Mouse (Mus musculus) megakaryocyte progenitor cell, adult 5-6 weeks (primary cell): ENCODE data around the gene Clstn2. TPM values are rescaled to one million over a fixed set of nuclear protein-coding genes. Genes with fewer than 3 reads are reported as not detected.

ENCODE experiments used
- ATAC-seq: replicated peaks from 2 replicates; pipeline ENCODE4 v1.8.0; 2016; ENCODE audit warnings: mild to moderate bottlenecking, moderate TSS enrichment, inconsistent platforms; ENCODE audit not compliant: poor library complexity
- total RNA-seq, 2 experiments: library from RNA; stranded (forward) in 1 of 2; stranded (reverse) in 1 of 2; fragments of 157-497, 149-512 nt in 1 of 2; fragments of 200-1000 nt in 1 of 2; gene quantifications; 2 replicates each; pipeline versions ENCODE4 v1.2.3 to v1.2.4; 2015 to 2017

The Clstn2 gene
- total RNA-seq (2015), result not detected in 2 replicates
- total RNA-seq (2017), result not detected in 2 replicates

DNA sequence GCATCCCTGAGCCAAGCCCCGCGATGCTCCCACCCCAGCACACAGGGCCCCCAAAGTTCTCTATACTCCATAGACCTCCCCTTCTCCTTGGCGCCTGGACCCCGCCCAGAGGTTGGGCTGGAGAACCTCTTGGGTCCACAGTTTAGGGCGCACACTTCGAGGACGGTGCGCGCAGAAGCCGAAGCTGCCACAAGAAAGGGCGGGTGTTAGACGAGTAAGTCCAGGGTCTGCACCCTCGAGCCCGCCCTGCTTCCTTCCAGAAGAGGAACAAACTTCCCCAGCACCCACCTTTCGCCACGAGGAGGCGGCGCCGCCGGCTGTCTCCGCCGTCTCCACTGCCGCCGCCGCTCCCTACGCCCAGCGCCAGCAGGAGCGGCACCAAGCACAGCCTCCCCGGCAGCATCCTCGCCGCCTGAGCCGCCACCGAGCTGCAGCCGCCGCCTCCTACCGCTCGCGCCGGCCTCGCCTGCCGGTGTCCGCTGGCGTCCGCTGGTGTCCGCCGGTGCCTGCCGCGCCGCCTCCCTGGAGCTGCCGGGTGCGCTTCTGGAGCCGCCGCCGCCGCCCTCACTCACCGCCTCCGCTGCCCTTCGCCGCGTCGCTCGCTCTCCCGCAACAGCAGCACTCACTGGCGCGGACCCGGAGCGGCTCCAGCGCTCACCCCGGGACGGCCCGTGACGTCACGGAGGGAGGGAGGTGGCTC lies at the start of gene Clstn2:
Gene Clstn2 (minus strand): TSS at position 609 of the 700 bp plus-strand sequence.
- ATAC-seq, result peak; percentile 73

DNA sequence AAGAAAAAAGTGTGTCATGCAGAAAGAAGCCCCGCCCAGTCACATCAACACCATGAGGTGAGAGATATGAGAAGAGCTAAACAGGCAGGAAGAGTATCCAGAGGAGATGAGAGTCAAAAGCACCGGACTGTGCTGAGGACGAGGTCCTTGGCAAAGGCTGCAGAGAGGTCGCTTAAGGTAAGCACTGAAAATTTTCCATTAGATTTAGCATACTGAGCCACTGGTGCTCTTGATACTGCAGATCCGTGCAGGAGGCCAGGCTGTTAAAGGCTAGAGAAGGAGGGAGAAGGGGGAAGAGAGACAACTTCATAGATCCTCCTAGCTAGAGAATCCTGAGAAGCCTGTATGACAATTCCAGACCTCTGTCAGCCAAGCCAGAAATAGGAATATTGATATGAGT lies 34.8 kb upstream of the Clstn2 start:
- no peak for ATAC-seq

GRCm38 (mm10) chr9:98061646-98062045 lies 28.7 kb upstream of the Clstn2 start:
- ATAC-seq, result no peak

DNA sequence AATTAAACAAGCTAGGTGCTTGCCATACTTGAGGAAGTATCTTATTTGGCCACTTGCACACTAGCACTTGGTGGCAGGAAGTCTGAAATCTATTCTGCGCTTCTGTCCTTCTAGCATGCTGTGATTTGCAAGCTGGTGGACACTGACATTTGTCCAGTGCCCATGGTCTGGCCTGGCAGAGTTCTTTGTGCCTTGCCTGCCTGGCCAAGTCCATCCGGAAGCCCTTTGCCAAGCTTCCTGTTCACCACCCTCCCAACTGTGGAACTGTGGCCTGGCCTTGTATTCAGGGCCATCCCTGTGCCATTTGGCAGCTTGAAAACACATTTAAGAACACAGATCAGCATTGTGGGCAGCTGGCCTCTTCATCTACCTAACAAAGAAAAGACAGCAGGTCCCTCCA lies 24.3 kb upstream of the Clstn2 start:
- ATAC-seq, result no peak

DNA sequence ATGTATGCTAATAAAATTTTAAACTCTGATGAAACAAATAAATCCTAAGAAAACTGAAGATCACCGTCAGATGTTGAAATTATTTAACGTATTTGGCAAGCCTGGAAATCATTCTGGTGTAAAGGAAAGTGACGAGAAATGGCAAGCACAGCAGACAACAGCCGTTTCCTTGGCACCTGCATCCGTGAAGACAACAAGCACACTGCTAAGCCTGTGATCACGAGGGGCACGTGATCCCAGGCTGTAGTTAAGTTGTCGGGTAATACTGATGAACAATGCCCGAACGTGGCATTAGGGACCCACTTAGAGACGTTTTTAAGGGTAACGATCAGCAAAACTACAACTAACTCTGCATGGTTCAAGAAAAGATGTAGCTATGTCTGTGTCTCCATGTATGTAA lies 18.4 kb upstream of the Clstn2 start:
- ATAC-seq, result no peak

DNA sequence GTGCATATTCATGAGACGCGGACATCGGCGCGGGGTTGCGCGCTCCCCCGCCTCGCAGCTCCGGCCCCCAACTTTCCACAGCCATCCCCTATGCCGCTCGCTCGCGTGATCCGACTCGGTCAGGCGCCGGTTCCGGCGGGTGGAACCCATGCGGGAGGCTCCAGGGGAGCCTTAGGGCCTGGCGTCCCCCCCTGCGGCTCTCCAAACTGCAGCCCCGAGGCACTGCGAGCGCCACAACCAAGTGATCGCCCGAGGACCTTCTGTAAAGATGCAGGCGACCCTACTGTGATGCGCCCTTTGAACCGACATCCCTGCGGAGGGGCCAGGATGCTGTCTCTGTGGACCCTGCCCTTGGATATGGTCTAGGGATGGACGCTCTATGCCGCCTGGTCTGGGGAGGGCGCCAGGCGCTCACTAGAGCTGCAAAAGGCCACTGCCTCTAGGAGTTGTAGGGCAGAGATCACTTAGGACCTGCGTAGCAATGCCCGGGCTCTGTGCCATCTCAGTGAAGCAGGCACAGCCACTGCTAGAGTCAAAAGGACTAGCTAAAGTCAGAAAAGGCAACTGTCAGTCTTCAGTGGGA lies 383 bp upstream of the Clstn2 start:
- ATAC-seq, result no peak

DNA sequence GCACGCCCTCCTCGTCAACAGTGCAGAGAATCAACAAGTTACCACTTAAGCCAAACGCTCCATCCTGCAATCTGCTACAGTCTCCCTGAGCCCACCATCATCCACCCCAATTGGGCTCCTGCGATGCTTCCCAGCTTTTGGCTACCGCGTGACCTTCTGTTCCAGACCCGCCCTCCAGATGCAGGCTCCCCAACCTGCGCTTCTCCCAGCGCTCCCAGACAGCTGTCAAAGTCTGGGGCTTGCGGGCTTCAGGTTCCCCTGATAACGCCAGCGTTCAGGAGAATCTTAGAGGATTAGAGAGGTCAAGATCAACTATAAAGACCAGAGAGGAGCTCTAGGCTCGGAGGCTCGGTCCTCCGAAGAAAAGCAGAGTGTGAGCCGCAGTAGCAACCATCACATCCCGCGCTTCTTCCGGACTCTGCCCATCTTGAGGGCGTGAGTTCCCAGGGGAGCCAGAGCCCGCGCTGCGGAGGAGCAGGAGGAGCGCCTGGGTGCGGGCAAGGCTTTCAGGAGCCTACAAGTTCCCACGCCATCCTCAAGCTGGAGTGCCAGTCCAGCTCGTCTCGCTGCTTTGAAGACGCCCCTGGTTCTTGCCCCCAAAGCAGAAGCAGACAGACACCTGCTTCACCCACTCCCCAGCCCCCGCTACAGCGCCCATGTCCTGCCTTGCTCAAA lies 946 bp downstream of the Clstn2 start:
- no peak for ATAC-seq

GRCm38 (mm10) chr9:98030715-98031114 lies 2.3 kb downstream of the Clstn2 start:
- ATAC-seq, result no peak

- ATAC-seq, result no peak
Measured at GRCm38 (mm10) chr9:98025548-98025947, 7.4 kb downstream of the Clstn2 start.

DNA sequence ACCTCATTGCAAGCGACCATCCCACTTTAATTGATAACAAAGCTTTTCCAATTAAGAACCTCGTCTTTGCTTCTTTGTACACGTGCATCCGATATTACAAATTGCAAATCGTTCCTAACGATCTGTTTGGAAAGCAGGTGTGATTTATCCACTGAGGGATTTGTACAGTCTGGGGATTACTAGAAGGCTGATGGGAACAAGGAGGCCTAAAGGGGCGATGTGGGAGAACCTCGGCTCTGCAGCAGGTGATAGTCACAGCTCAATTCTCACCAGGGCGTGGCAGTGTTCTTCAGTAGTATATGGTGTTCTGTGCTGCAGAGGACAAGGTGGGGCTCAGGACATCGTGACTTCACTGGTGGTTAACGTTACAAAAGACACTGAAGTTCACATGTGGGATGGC lies 9.9 kb downstream of the Clstn2 start:
- no peak for ATAC-seq

DNA sequence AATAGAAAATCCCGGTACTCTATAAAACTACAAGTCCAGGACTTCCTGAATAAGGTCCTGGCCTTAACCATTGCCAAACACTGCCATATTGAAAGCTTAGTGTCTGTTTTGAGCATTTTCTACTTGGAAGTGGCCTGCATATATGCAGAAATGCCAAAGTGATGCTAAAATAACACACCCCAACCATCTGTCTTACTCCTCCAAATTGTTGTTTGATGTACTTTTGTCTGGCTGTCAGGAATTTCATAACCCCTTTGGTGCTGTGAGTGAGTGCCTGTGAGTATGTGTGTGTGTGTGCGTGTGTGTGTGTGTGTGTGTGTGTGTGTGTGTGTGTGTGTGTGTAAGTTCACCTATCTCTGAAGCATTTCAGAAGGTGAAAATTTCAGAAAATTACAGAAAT lies 13.1 kb downstream of the Clstn2 start:
- ATAC-seq, result no peak

DNA sequence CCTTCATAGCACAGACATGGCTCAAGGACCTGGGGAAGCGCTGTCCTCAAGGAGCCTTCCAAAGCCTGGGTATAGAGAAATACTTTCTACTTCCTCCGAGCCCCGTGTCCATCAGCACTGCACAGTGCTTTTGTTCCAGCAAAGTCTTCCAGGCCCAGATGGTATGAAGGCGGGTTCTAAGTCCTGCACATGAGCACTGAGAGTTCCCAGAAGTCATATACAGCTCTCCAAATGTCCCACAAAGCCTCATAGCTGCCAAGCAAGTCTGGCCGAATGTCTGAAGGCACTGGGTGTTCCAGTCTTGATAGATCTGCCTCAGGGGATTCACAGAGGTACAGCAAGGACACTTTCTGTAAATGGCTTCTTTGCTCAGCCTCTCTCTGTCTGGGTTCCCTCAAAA lies 14.3 kb downstream of the Clstn2 start:
- ATAC-seq, result no peak

DNA sequence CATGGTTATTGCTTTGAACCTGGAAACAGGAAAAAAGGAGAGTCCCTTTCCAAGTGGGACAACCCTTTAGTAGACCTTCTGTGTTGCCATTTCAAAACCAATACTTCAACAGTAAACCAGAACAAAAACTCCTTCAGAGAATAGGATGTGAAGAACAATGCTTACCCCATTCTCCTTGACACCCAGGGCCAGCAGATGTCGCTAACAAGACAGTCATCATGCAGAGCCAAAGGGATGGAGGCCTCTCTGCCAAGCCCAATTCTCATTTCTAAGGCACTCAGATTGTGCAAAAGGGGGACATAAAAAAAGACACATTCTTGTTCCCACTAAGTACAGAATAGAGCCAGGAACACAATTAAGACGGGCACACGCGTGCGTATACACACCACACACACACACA lies 16.4 kb downstream of the Clstn2 start:
- ATAC-seq, result no peak

GRCm38 (mm10) chr9:97996349-97996748 lies 36.6 kb downstream of the Clstn2 start:
- no peak for ATAC-seq

GRCm38 (mm10) chr9:97995723-97996122 lies 37.3 kb downstream of the Clstn2 start:
- ATAC-seq, result no peak

- no peak for ATAC-seq
Measured at GRCm38 (mm10) chr9:97992131-97992530, 40.9 kb downstream of the Clstn2 start.

GRCm38 (mm10) chr9:97977339-97977738 lies 55.6 kb downstream of the Clstn2 start:
- ATAC-seq, result no peak

GRCm38 (mm10) chr9:97974801-97975347 lies 58.1 kb downstream of the Clstn2 start:
- no peak for ATAC-seq

- no peak for ATAC-seq
Measured at GRCm38 (mm10) chr9:97966691-97967090, 66.3 kb downstream of the Clstn2 start.

GRCm38 (mm10) chr9:97957508-97957907 lies 75.5 kb downstream of the Clstn2 start:
- no peak for ATAC-seq

DNA sequence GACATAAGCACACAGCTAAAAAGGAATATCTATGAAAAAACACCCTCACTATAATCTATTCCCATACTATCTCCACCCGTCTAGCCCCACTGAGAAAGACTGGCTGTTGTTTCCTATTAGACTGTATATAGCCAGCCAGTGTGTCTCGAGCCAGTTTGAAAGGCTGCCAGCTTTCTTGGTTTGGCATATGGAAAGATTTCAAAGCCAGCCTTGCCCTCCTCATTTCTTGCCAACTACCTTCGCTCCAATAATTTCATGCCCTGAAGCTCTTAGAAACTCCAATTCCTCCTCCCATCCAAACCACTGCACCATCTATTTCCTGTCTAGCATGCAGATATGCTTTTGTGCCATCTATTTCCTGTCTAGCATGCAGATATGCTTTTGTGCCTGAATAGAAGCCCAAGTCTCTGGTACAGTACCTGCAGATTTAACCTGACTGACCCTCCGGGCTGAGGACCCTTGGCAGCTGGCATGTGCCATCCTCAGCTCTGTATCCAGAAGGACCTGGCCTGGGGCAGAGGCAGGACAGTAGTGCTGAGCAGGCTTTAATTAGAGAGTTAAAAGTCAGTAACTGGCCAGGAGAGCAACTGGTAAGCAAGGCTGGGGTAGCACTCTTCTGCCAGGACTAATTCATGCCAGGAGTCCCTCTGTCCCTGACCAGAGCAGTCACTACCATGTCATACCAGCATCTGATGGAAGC lies 76.4 kb downstream of the Clstn2 start:
- no peak for ATAC-seq
